Mouse (Mus musculus) lung, embryonic 16.5 days (tissue): ENCODE results near the gene 2610001J05Rik. TPM values are rescaled to one million over a fixed set of nuclear protein-coding genes. Genes with fewer than 3 reads are reported as not detected.
"Not testable (repeated sequence)": the region's sequence is repeated elsewhere in the genome, so short reads cannot be mapped to it uniquely, and the experiment has no call there.

Experiments used
- ATAC-seq: fragments of 200-750 bp; cut with Nextera tagmentation; 2 replicates; pipeline ENCODE4 v1.8.0; 2017; ENCODE audit warnings: low read depth, mild to moderate bottlenecking, moderate library complexity
- H3K27ac ChIP-seq: fragments of 300-500 bp; sonication (generic); 2 replicates; pipeline ENCODE4 v1.5.1; 2014; ENCODE audit warnings: mild to moderate bottlenecking, control low read depth, low read length
- H3K27me3 ChIP-seq: fragments of 300-500 bp; sonication (generic); 2 replicates; pipeline ENCODE4 v1.6.1; 2014; ENCODE audit warnings: low read depth, low read length, mixed read lengths; ENCODE audit not compliant: control insufficient read depth, insufficient read depth
- H3K36me3 ChIP-seq: fragments of 300-500 bp; sonication (generic); 2 replicates; pipeline ENCODE4 v1.6.1; 2014; ENCODE audit warnings: low read length; ENCODE audit not compliant: control insufficient read depth, insufficient read depth
- H3K4me1 ChIP-seq: fragments of 300-500 bp; sonication (generic); replicated peaks from 2 replicates; pipeline ENCODE4 v1.6.1; 2014; ENCODE audit warnings: low read length, mixed read lengths; ENCODE audit not compliant: control insufficient read depth, insufficient read depth
- H3K4me2 ChIP-seq: fragments of 300-500 bp; sonication (generic); 2 replicates; pipeline ENCODE4 v1.6.1; 2014; ENCODE audit warnings: low read depth, low read length, control low read depth
- H3K4me3 ChIP-seq: fragments of 300-500 bp; sonication (generic); 2 replicates; pipeline ENCODE4 v1.5.1; 2014; ENCODE audit warnings: mild to moderate bottlenecking, low read length, control low read depth
- H3K9ac ChIP-seq: fragments of 300-500 bp; sonication (generic); 2 replicates; pipeline ENCODE4 v1.6.1; 2014; ENCODE audit warnings: low read length, control low read depth
- H3K9me3 ChIP-seq: fragments of 300-500 bp; sonication (generic); 2 replicates; pipeline ENCODE4 v1.6.1; 2016; ENCODE audit warnings: low read length; ENCODE audit not compliant: control insufficient read depth
- WGBS: fragments of 180-500 bp; shearing (Covaris S2); extraction: QIAGEN DNeasy Blood & Tissue Kit; methylation state at CpG from one replicate; pipeline ENCODE4 v1.1.7; 2014; 5-methylcytosine and 5-hydroxymethylcytosine counted together
- polyA plus RNA-seq: library from polyadenylated mRNA; unstranded; fragments of >200 nt; fragmentation: Nextera tagmentation; extraction: Ambion mirVana; gene quantifications from 2 replicates; pipeline ENCODE4 v1.2.1, GENCODE M21; 2015

The 2610001J05Rik gene
- polyA plus RNA-seq, 1 experiment from 2014 or later: 130 TPM

GRCm38 (mm10) chr6:13870289-13870741 is 1.0 kb downstream of the 2610001J05Rik start:
- 34% methylated on average over 12 of the region's 12 CpGs for WGBS
- H3K27ac ChIP-seq: no peak overlapping the region
- peaks cover 4% of the 10 kb centered on the region; the same call in 1 of the 2 replicates for H3K36me3 ChIP-seq
- peak overlapping the region; percentile 59 for H3K4me2 ChIP-seq
- peak overlapping the region; percentile 33 for H3K4me3 ChIP-seq
- H3K4me1 ChIP-seq: peaks cover 4% of the 10 kb centered on the region; the same call in 1 of the 2 replicates
- H3K9me3 ChIP-seq: no peaks in the 10 kb centered on the region
- H3K27me3 ChIP-seq: no peaks in the 10 kb centered on the region
- no peak for ATAC-seq
- H3K9ac ChIP-seq: peak overlapping the region; percentile 60

DNA sequence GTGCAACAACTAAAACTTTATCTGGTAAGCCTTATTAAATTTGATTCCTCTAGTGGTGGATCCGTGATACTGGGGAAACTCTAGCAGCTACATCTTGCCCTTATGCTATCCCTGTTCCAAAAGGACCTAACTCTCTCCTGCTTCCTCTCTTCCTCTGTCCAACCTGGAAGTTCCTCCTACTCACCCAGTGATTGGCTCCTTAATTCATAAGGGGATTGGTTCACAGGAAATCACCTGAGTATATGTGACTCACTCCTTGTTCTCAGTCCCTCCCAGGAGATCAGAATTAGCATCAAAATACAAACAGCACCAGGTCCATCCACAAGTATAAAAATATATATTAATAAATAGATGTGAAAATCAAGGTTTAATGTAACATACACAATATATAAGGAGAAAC is 10.7 kb downstream of the 2610001J05Rik start:
- no peak overlapping the region for H3K4me2 ChIP-seq
- H3K27me3 ChIP-seq: no peaks in the 10 kb centered on the region
- no peak overlapping the region for H3K4me3 ChIP-seq
- no peaks in the 10 kb centered on the region for H3K9me3 ChIP-seq
- no peak for ATAC-seq
- H3K9ac ChIP-seq: no peak overlapping the region
- no peak overlapping the region for H3K27ac ChIP-seq
- H3K4me1 ChIP-seq: no peaks in the 10 kb centered on the region
- H3K36me3 ChIP-seq: no peaks in the 10 kb centered on the region
- WGBS: 67% methylated on average over 1 of the region's 1 CpGs

GRCm38 (mm10) chr6:13859877-13860585 is 11.3 kb downstream of the 2610001J05Rik start:
- no peaks in the 10 kb centered on the region for H3K36me3 ChIP-seq
- no peak overlapping the region for H3K4me2 ChIP-seq
- no peak overlapping the region for H3K4me3 ChIP-seq
- H3K27ac ChIP-seq: no peak overlapping the region
- H3K9ac ChIP-seq: no peak overlapping the region
- no peaks in the 10 kb centered on the region for H3K4me1 ChIP-seq
- no peaks in the 10 kb centered on the region for H3K9me3 ChIP-seq
- WGBS: 63% methylated on average over 6 of the region's 6 CpGs
- H3K27me3 ChIP-seq: no peaks in the 10 kb centered on the region
- ATAC-seq: no peak

GRCm38 (mm10) chr6:13854230-13854629 is 17.1 kb downstream of the 2610001J05Rik start:
- Histone ChIP-seq H3K9me3 (no peaks in the 10 kb centered on the region), H3K4me3 (no peak overlapping the region), H3K4me2 (no peak overlapping the region), H3K9ac (no peak overlapping the region), H3K27ac (no peak overlapping the region), H3K27me3 (no peaks in the 10 kb centered on the region), H3K4me1 (no peaks in the 10 kb centered on the region), H3K36me3 (no peaks in the 10 kb centered on the region)
- no peak for ATAC-seq
- 35% methylated on average over 10 of the region's 11 CpGs for WGBS

DNA sequence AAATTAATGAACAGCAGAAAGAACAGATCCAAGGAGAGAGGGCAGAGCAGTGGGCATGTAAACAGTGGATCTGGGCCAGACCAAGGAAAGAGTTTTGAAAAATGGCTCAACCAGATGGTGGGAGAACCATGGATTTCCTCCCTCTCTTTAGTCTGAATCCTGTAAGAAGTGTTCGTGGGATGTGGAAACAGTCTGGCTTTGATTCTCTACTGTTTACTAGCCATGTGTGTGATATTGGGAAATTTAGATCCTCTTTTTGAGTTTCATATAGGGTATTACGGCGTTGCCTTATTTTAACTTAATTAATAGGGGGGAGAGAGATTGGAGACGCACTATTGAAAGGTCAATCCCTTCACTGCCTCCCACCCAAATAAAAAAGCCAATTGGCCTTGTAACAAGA is 18.1 kb downstream of the 2610001J05Rik start:
- Histone ChIP-seq H3K4me1 (no peaks in the 10 kb centered on the region), H3K9ac (no peak overlapping the region), H3K4me3 (no peak overlapping the region), H3K27ac (no peak overlapping the region), H3K9me3 (no peaks in the 10 kb centered on the region), H3K36me3 (no peaks in the 10 kb centered on the region), H3K4me2 (no peak overlapping the region), H3K27me3 (no peaks in the 10 kb centered on the region)
- 80% methylated on average over 4 of the region's 4 CpGs for WGBS
- ATAC-seq: no peak

DNA sequence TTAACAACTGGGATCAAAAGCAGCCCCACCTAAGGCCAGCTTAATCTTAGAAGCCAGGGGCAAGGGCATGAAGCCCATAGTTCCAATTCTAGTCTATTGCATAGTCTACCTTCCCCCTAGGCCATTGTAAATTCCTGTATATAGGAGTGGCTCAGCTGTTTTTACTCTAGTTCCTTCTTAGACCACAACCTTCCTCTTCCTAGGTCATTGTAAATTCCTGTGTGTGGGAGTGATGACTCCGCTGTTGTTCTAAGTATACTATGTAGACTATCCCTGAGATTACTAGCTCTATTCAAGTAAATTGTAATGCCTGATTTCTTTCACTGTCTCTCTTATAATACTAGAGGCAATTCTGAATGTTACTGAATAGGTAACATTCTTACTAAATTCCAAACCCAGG is 25.3 kb downstream of the 2610001J05Rik start:
- ATAC-seq, H3K9me3 ChIP-seq, H3K27ac ChIP-seq, H3K9ac ChIP-seq, H3K4me3 ChIP-seq, H3K4me1 ChIP-seq, H3K36me3 ChIP-seq, H3K27me3 ChIP-seq, H3K4me2 ChIP-seq: not testable (repeated sequence)
- WGBS: 92% methylated on average over 1 of the region's 1 CpGs

DNA sequence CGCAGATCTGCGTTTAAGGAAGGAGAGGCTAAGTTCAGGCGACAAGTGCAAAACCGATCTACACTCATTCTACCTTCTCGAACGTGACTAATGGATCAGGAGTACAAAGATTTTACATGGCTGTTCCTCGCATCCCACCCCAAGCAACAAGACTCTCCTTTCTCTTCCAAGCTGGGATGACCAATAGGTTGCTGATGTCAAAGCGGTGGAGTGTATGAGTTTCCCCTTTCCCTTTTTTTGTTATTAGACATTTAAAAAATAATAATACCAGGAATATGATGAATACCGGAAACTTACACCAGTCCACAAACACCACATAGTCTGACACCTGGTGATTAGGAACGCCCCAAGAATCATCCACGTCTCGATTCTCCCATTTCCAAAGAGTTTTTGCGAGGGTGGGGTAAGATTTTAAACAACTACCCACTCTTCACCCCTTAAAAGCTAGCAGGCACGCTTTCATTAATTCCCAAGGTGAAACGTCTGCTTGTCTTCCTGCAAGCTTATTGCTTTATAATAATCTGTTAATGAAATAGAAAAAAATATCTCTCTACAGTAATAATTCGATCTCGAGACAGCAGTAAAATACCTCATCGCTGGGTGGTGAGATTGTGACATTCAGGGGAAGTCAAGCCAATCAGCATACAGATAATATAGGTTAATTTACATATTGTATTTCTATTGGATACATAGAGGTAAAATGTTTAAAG is 31.8 kb downstream of the 2610001J05Rik start, which contains the start of gene Gpr85:
Gpr85 (minus strand) TSS at position 598 of the 710 bp plus-strand sequence.
- Histone ChIP-seq H3K27me3 (no peaks in the 10 kb centered on the region), H3K27ac (peak within 1 kb of the TSS; percentile 75), H3K4me1 (no peaks in the 10 kb centered on the region), H3K4me2 (peak within 1 kb of the TSS; percentile 94), H3K9ac (peak within 1 kb of the TSS; percentile 87), H3K36me3 (no peaks in the 10 kb centered on the region), H3K9me3 (no peaks in the 10 kb centered on the region), H3K4me3 (peak within 1 kb of the TSS; percentile 70)
- 35% methylated on average over 18 of the region's 18 CpGs for WGBS
- ATAC-seq: 0 out of 2 replicates have a peak, but pooled peaks have one; percentile 32

- H3K4me2 ChIP-seq: peak overlapping the region; percentile 94
- peak overlapping the region; percentile 87 for H3K9ac ChIP-seq
- ATAC-seq: peak; percentile 96
- H3K9me3 ChIP-seq: no peaks in the 10 kb centered on the region
- no peaks in the 10 kb centered on the region for H3K36me3 ChIP-seq
- peak overlapping the region; percentile 70 for H3K4me3 ChIP-seq
- WGBS: under 1% methylated on average over 39 of the region's 41 CpGs
- no peaks in the 10 kb centered on the region for H3K4me1 ChIP-seq
- no peaks in the 10 kb centered on the region for H3K27me3 ChIP-seq
- peak overlapping the region; percentile 75 for H3K27ac ChIP-seq
Measured at GRCm38 (mm10) chr6:13838677-13839344, 32.5 kb downstream of the 2610001J05Rik start.
